Mouse (Mus musculus) lung, embryonic 16.5 days (tissue): ENCODE measurements around the gene Asb10. TPM values are rescaled to one million over a fixed set of nuclear protein-coding genes. Genes with fewer than 3 reads are reported as not detected.

Experiments
- ATAC-seq: fragments of 200-750 bp; cut with Nextera tagmentation; 2 replicates; pipeline ENCODE4 v1.8.0; 2017; ENCODE audit warnings: low read depth, mild to moderate bottlenecking, moderate library complexity
- H3K27ac ChIP-seq: fragments of 300-500 bp; sonication (generic); 2 replicates; pipeline ENCODE4 v1.5.1; 2014; ENCODE audit warnings: mild to moderate bottlenecking, control low read depth, low read length
- H3K27me3 ChIP-seq: fragments of 300-500 bp; sonication (generic); 2 replicates; pipeline ENCODE4 v1.6.1; 2014; ENCODE audit warnings: low read depth, low read length, mixed read lengths; ENCODE audit not compliant: control insufficient read depth, insufficient read depth
- H3K36me3 ChIP-seq: fragments of 300-500 bp; sonication (generic); 2 replicates; pipeline ENCODE4 v1.6.1; 2014; ENCODE audit warnings: low read length; ENCODE audit not compliant: control insufficient read depth, insufficient read depth
- H3K4me1 ChIP-seq: fragments of 300-500 bp; sonication (generic); replicated peaks from 2 replicates; pipeline ENCODE4 v1.6.1; 2014; ENCODE audit warnings: low read length, mixed read lengths; ENCODE audit not compliant: control insufficient read depth, insufficient read depth
- H3K4me2 ChIP-seq: fragments of 300-500 bp; sonication (generic); 2 replicates; pipeline ENCODE4 v1.6.1; 2014; ENCODE audit warnings: low read depth, low read length, control low read depth
- H3K4me3 ChIP-seq: fragments of 300-500 bp; sonication (generic); 2 replicates; pipeline ENCODE4 v1.5.1; 2014; ENCODE audit warnings: mild to moderate bottlenecking, low read length, control low read depth
- H3K9ac ChIP-seq: fragments of 300-500 bp; sonication (generic); 2 replicates; pipeline ENCODE4 v1.6.1; 2014; ENCODE audit warnings: low read length, control low read depth
- H3K9me3 ChIP-seq: fragments of 300-500 bp; sonication (generic); 2 replicates; pipeline ENCODE4 v1.6.1; 2016; ENCODE audit warnings: low read length; ENCODE audit not compliant: control insufficient read depth
- WGBS: fragments of 180-500 bp; shearing (Covaris S2); extraction: QIAGEN DNeasy Blood & Tissue Kit; methylation state at CpG from one replicate; pipeline ENCODE4 v1.1.7; 2014; 5-methylcytosine and 5-hydroxymethylcytosine counted together
- polyA plus RNA-seq: library from polyadenylated mRNA; unstranded; fragments of >200 nt; fragmentation: Nextera tagmentation; extraction: Ambion mirVana; gene quantifications from 2 replicates; pipeline ENCODE4 v1.2.1, GENCODE M21; 2015

Gene Asb10
- polyA plus RNA-seq, 1 experiment from 2014 or later, result 0.13 TPM

- H3K4me3 ChIP-seq, result peak overlapping the region; percentile 46
- H3K27me3 ChIP-seq, result peaks cover 89% of the 10 kb centered on the region
- H3K27ac ChIP-seq, result no peak overlapping the region
- peak; percentile 37; the same call in 1 of the 2 replicates for ATAC-seq
- WGBS, result 0% methylated on average over 49 of the region's 109 CpGs
- no peaks in the 10 kb centered on the region for H3K9me3 ChIP-seq
- H3K4me2 ChIP-seq, result peak overlapping the region; percentile 82
- no peaks in the 10 kb centered on the region for H3K36me3 ChIP-seq
- H3K9ac ChIP-seq, result peak overlapping the region; percentile 26; the same call in 1 of the 2 replicates
- peaks cover 12% of the 10 kb centered on the region for H3K4me1 ChIP-seq
Observed at GRCm38 (mm10) chr5:24526190-24526888, 14.4 kb downstream of the Asb10 start.

- Histone ChIP-seq H3K36me3 (no peaks in the 10 kb centered on the region), H3K27me3 (peaks cover 87% of the 10 kb centered on the region), H3K27ac (no peak overlapping the region), H3K4me2 (peak overlapping the region; percentile 82), H3K9me3 (no peaks in the 10 kb centered on the region), H3K9ac (no peak overlapping the region), H3K4me3 (peak overlapping the region; percentile 46), H3K4me1 (peaks cover 12% of the 10 kb centered on the region)
- no peak for ATAC-seq
- WGBS, result 3% methylated on average over 34 of the region's 34 CpGs
Observed at GRCm38 (mm10) chr5:24525360-24526189, 15.2 kb downstream of the Asb10 start.

- Histone ChIP-seq H3K4me1 (peaks cover 12% of the 10 kb centered on the region), H3K9ac (no peak overlapping the region), H3K9me3 (no peaks in the 10 kb centered on the region), H3K27me3 (peaks cover 85% of the 10 kb centered on the region), H3K4me3 (no peak overlapping the region), H3K36me3 (no peaks in the 10 kb centered on the region), H3K27ac (no peak overlapping the region), H3K4me2 (no peak overlapping the region)
- no peak for ATAC-seq
- WGBS, result 14% methylated on average over 4 of the region's 4 CpGs
Observed at GRCm38 (mm10) chr5:24524522-24524921, 16.3 kb downstream of the Asb10 start.

GRCm38 (mm10) chr5:24523806-24524205 is 17.0 kb downstream of the Asb10 start:
- no peak for ATAC-seq
- peaks cover 78% of the 10 kb centered on the region for H3K27me3 ChIP-seq
- WGBS, result 55% methylated on average over 8 of the region's 8 CpGs

GRCm38 (mm10) chr5:24521366-24521765 is 19.4 kb downstream of the Asb10 start:
- Histone ChIP-seq H3K9ac (no peak overlapping the region), H3K9me3 (no peaks in the 10 kb centered on the region), H3K4me3 (no peak overlapping the region), H3K36me3 (no peaks in the 10 kb centered on the region), H3K4me1 (peaks cover 4% of the 10 kb centered on the region), H3K27ac (no peak overlapping the region), H3K4me2 (no peak overlapping the region), H3K27me3 (peaks cover 56% of the 10 kb centered on the region)
- 53% methylated on average over 8 of the region's 8 CpGs for WGBS
- no peak for ATAC-seq

More at GRCm38 (mm10) chr5:24523806-24524205, 17.0 kb downstream of the Asb10 start:
- Histone ChIP-seq H3K36me3 (no peaks in the 10 kb centered on the region), H3K27ac (no peak overlapping the region), H3K4me3 (no peak overlapping the region), H3K4me1 (peaks cover 12% of the 10 kb centered on the region), H3K4me2 (no peak overlapping the region), H3K9ac (no peak overlapping the region), H3K9me3 (no peaks in the 10 kb centered on the region)

GRCm38 (mm10) chr5:24512271-24512670 is 28.5 kb downstream of the Asb10 start:
- Histone ChIP-seq H3K9me3 (no peaks in the 10 kb centered on the region), H3K9ac (no peak overlapping the region), H3K27ac (no peak overlapping the region), H3K36me3 (no peaks in the 10 kb centered on the region), H3K4me1 (no peaks in the 10 kb centered on the region; the same call in 1 of the 2 replicates), H3K4me2 (no peak overlapping the region), H3K27me3 (peaks cover 2% of the 10 kb centered on the region; the same call in 1 of the 2 replicates), H3K4me3 (no peak overlapping the region)
- WGBS, result 22% methylated on average over 8 of the region's 8 CpGs
- peak; percentile 62 for ATAC-seq

- H3K9me3 ChIP-seq, result no peaks in the 10 kb centered on the region
- no peak overlapping the region for H3K4me2 ChIP-seq
- H3K36me3 ChIP-seq, result no peaks in the 10 kb centered on the region
- no peak overlapping the region for H3K9ac ChIP-seq
- H3K27ac ChIP-seq, result no peak overlapping the region
- H3K4me3 ChIP-seq, result no peak overlapping the region
- H3K27me3 ChIP-seq, result no peaks in the 10 kb centered on the region
- 42% methylated on average over 11 of the region's 11 CpGs for whole genome bisulfite sequencing
- no peak for ATAC-seq
- no peaks in the 10 kb centered on the region; the same call in 1 of the 2 replicates for H3K4me1 ChIP-seq
Observed at GRCm38 (mm10) chr5:24510635-24511034, 30.1 kb downstream of the Asb10 start.

GRCm38 (mm10) chr5:24508406-24508805 is 32.4 kb downstream of the Asb10 start:
- Histone ChIP-seq H3K27me3 (no peaks in the 10 kb centered on the region; the same call in 1 of the 2 replicates), H3K27ac (no peak overlapping the region), H3K36me3 (no peaks in the 10 kb centered on the region), H3K4me2 (no peak overlapping the region), H3K9ac (no peak overlapping the region), H3K4me3 (no peak overlapping the region), H3K4me1 (no peaks in the 10 kb centered on the region; the same call in 1 of the 2 replicates), H3K9me3 (no peaks in the 10 kb centered on the region)
- 90% methylated on average over 7 of the region's 7 CpGs for WGBS
- no peak for ATAC-seq

GRCm38 (mm10) chr5:24505513-24505912 is 35.3 kb downstream of the Asb10 start:
- Histone ChIP-seq H3K9ac (no peak overlapping the region), H3K4me2 (no peak overlapping the region), H3K36me3 (peaks cover 12% of the 10 kb centered on the region), H3K9me3 (no peaks in the 10 kb centered on the region), H3K27me3 (no peaks in the 10 kb centered on the region; the same call in 1 of the 2 replicates), H3K27ac (no peak overlapping the region), H3K4me1 (no peaks in the 10 kb centered on the region), H3K4me3 (no peak overlapping the region)
- no peak for ATAC-seq
- 48% methylated on average over 2 of the region's 2 CpGs for WGBS
